Mouse (Mus musculus) ES-E14 (cell line): ENCODE measurements around the gene Bcr. TPM values are rescaled to one million over a fixed set of nuclear protein-coding genes. Genes with fewer than 3 reads are reported as not detected.

Source experiments
- DNase-seq: peaks from one replicate; pipeline ENCODE4 v3.0.0-alpha.2; 2013; ENCODE audit warnings: low read depth, low spot score
- H3K27ac ChIP-seq: 2 replicates; pipeline ENCODE4 v1.5.1; 2012; ENCODE audit warnings: low read depth, mild to moderate bottlenecking, low read length, moderate library complexity, mixed read lengths; ENCODE audit not compliant: poor library complexity, insufficient read depth, severe bottlenecking
- H3K36me3 ChIP-seq: 2 replicates; pipeline ENCODE4 v1.6.1; 2012; ENCODE audit warnings: mild to moderate bottlenecking, low read length, moderate library complexity, mixed read lengths; ENCODE audit not compliant: control insufficient read depth, poor library complexity, insufficient read depth, severe bottlenecking
- H3K4me1 ChIP-seq, 2 experiments: fragments of 150-350 bp in 1 of 2; sonication (generic) in 1 of 2; 2 replicates each; pipeline ENCODE4 v1.6.1; 2012; ENCODE audit warnings: low read length in 2 of 2, mild to moderate bottlenecking in 1 of 2, mixed read lengths in 1 of 2; ENCODE audit not compliant: control insufficient read depth in 2 of 2, insufficient read depth in 2 of 2, poor library complexity in 1 of 2
- H3K4me3 ChIP-seq, 2 experiments: fragments of 150-350 bp in 1 of 2; sonication (generic) in 1 of 2; 2 replicates each; pipeline ENCODE4 v1.5.1; 2012; ENCODE audit warnings: low read length in 2 of 2, low read depth in 1 of 2, mild to moderate bottlenecking in 1 of 2, mixed read lengths in 1 of 2; ENCODE audit not compliant: insufficient read depth in 1 of 2, poor library complexity in 1 of 2, severe bottlenecking in 1 of 2
- H3K9ac ChIP-seq: 2 replicates; pipeline ENCODE4 v1.6.1; 2012; ENCODE audit warnings: low read depth, mild to moderate bottlenecking, low read length, mixed read lengths; ENCODE audit not compliant: poor library complexity, insufficient read depth, severe bottlenecking
- H3K9me3 ChIP-seq: fragments of 150-350 bp; sonication (generic); 2 replicates; pipeline ENCODE4 v1.6.1; 2012; ENCODE audit warnings: low read depth, mild to moderate bottlenecking, low read length; ENCODE audit not compliant: control insufficient read depth, insufficient read depth
- CHD2 ChIP-seq: IDR thresholded peaks from 2 replicates; pipeline ENCODE4 v1.6.1; 2014; ENCODE audit warnings: mild to moderate bottlenecking, low read depth, low read length, inconsistent platforms
- HCFC1 ChIP-seq: IDR thresholded peaks from 2 replicates; pipeline ENCODE4 v1.6.1; 2012; ENCODE audit warnings: low read length, inconsistent platforms, borderline replicate concordance; ENCODE audit not compliant: insufficient read depth
- MAFK ChIP-seq: IDR thresholded peaks from 2 replicates; pipeline ENCODE4 v1.6.1; 2014; ENCODE audit warnings: mild to moderate bottlenecking, low read depth, low read length, inconsistent platforms; ENCODE audit not compliant: insufficient read depth
- ZC3H11A ChIP-seq: IDR thresholded peaks from 2 replicates; pipeline ENCODE4 v1.6.1; 2012; ENCODE audit warnings: low read depth, mild to moderate bottlenecking, inconsistent platforms, low read length, borderline replicate concordance
- ZNF384 ChIP-seq: IDR thresholded peaks from 2 replicates; pipeline ENCODE4 v1.6.1; 2012; ENCODE audit warnings: low read depth, low read length, inconsistent platforms
- in situ Hi-C, 2 experiments: fragments of 600-800 bp; cut with MboI; formaldehyde crosslinking; loops; one replicate each; pipeline ENCODE4 v1.15.1; 2025; ENCODE audit warnings: low sequenced_read_pairs in 2 of 2, inconsistent platforms in 1 of 2; ENCODE audit not compliant: unreplicated experiment in 2 of 2
- total RNA-seq: library from RNA; depleted of rRNA; stranded (reverse); fragments of 300-350 nt; gene quantifications from 2 replicates; pipeline ENCODE4 v1.2.3, GENCODE M21; 2012

Gene Bcr
- total RNA-seq, 1 experiment: 19.5 TPM

GRCm38 (mm10) chr10:75220722-75221121 lies 160.3 kb downstream of the Bcr start:
- TF ChIP-seq HCFC1 (no peak), MAFK (no peak), ZC3H11A (no peak)
- no peak for DNase-seq
- in situ Hi-C loops: no loop called here
- Histone ChIP-seq H3K27ac (no peak overlapping the region), H3K9me3 (no peaks in the 10 kb centered on the region), H3K36me3 (no peaks in the 10 kb centered on the region), H3K9ac (no peak overlapping the region), H3K4me3 (no peak overlapping the region), H3K4me1 (no peaks in the 10 kb centered on the region)

- Histone ChIP-seq H3K27ac (no peak overlapping the region), H3K4me1 (no peaks in the 10 kb centered on the region), H3K36me3 (no peaks in the 10 kb centered on the region), H3K4me3 (no peak overlapping the region), H3K9me3 (no peaks in the 10 kb centered on the region), H3K9ac (no peak overlapping the region)
- in situ Hi-C loops: no loop called here
- DNase-seq: no peak
- no peak for TF ChIP-seq CHD2
These were observed 161.7 kb downstream of the Bcr start for GRCm38 (mm10) chr10:75221936-75222610.

GRCm38 (mm10) chr10:75222611-75222998 lies 162.2 kb downstream of the Bcr start:
- H3K4me3 ChIP-seq: no peak overlapping the region
- TF ChIP-seq MAFK: no peak
- no peak for TF ChIP-seq CHD2
- TF ChIP-seq ZNF384: no peak
- TF ChIP-seq HCFC1: no peak
- TF ChIP-seq ZC3H11A: no peak
- H3K36me3 ChIP-seq: no peaks in the 10 kb centered on the region
- no peak overlapping the region for H3K9ac ChIP-seq
- in situ Hi-C loops: no loop called here
- no peak overlapping the region for H3K27ac ChIP-seq
- no peaks in the 10 kb centered on the region for H3K4me1 ChIP-seq
- no peaks in the 10 kb centered on the region for H3K9me3 ChIP-seq
- DNase-seq: no peak

- in situ Hi-C loops: no loop called here
- H3K36me3 ChIP-seq: no peaks in the 10 kb centered on the region
- H3K9ac ChIP-seq: no peak overlapping the region
- H3K4me3 ChIP-seq: no peak overlapping the region
- H3K27ac ChIP-seq: no peak overlapping the region
- no peak for TF ChIP-seq CHD2
- TF ChIP-seq MAFK: no peak
- no peak for TF ChIP-seq HCFC1
- TF ChIP-seq ZNF384: no peak
- TF ChIP-seq ZC3H11A: no peak
- no peaks in the 10 kb centered on the region for H3K4me1 ChIP-seq
- H3K9me3 ChIP-seq: no peaks in the 10 kb centered on the region
- DNase-seq: no peak
These were observed 163.8 kb downstream of the Bcr start for GRCm38 (mm10) chr10:75224154-75224553.

GRCm38 (mm10) chr10:75224630-75225029 lies 164.2 kb downstream of the Bcr start:
- Histone ChIP-seq H3K36me3 (no peaks in the 10 kb centered on the region), H3K9me3 (no peaks in the 10 kb centered on the region), H3K9ac (no peak overlapping the region), H3K4me3 (no peak overlapping the region), H3K4me1 (no peaks in the 10 kb centered on the region), H3K27ac (no peak overlapping the region)
- in situ Hi-C loops: no loop called here
- TF ChIP-seq MAFK (no peak), CHD2 (no peak), ZC3H11A (no peak), HCFC1 (no peak), ZNF384 (no peak)
- DNase-seq: no peak
